Mouse (Mus musculus) megakaryocyte-erythroid progenitor cell, adult 5-6 weeks (primary cell): ENCODE measurements around the gene Psmf1. TPM values are rescaled to one million over a fixed set of nuclear protein-coding genes. Genes with fewer than 3 reads are reported as not detected.

Experiments
- ATAC-seq: replicated peaks from 2 replicates; pipeline ENCODE4 v1.8.0; 2016; ENCODE audit warnings: mild to moderate bottlenecking, inconsistent platforms; ENCODE audit not compliant: severe bottlenecking, poor library complexity, low FRiP score, low TSS enrichment
- total RNA-seq, 2 experiments: library from RNA; stranded (forward) in 1 of 2; stranded (reverse) in 1 of 2; fragments of 200-1000, 215-1000 nt in 1 of 2; fragments of >200 nt in 1 of 2; fragmentation: Nextera tagmentation in 1 of 2; gene quantifications; 2 replicates each; pipeline ENCODE4 v1.2.3; 2014 to 2017

Psmf1 gene
- total RNA-seq (2014; fragmentation: Nextera tagmentation) (72.4 and 109 TPM in 2 replicates), total RNA-seq (2017) (11.8 and 30.9 TPM in 2 replicates)

DNA sequence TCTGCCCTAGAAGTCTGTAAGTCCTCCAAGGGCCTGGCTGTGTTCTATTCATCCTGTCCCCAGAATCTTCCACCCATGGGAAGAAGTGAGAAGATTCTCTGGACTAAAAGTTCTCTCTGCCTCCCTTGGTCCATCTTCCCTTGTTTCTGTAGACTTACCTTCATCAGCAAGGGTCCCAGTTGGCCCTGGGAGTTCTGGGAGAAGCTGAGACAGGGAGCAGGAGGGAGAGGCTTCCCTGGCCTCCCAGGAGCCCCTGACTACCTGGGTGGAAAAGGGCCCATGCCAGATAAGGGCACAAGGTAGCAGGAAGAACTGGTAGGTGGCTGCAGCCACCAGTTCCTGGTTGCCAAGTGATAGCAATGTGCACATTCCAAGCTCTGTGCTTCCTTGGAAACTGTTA lies at the start of gene Psmf1:
Gene Psmf1, minus strand, starts transcription at position 342 of the 400 bp plus-strand sequence.
- no peak for ATAC-seq

- ATAC-seq, result no peak
Measured at GRCm38 (mm10) chr2:151791156-151791555, 47.2 kb upstream of the Psmf1 start.

GRCm38 (mm10) chr2:151790169-151790568 lies 46.2 kb upstream of the Psmf1 start:
- no peak for ATAC-seq

DNA sequence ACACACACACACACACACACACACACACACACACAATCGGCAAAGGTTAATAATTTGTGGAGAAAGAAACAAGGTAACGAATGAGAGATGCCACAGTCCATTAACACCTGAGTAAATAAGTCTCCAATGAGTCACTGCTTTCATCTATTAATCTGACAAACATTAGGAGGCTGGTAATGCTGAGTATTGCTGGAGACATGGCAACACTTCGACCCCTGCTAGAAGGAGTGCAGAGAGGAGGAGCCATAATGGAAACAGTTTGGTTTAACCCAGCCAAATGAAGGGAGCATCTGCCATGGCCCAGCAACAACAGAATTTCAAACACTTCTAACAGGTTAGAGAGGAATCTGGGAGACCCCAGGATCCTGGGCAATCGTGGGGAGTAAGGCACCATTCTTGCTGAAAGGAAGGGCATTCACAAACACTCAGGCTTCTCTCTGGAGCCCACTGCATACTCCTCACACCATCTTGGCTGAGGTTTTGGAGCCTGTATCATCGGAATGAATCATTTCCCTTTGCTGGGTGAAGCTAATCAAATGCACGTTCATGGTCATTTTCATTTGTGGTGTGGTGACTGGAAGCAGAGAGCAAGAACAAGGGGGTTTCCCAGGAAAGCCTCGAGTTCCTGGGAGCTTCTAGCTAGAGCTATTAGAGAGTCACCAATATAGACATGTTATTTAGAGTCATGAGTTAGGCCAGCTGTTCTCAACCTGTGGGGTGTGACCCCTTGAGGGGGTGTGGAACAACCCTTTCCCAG lies 44.4 kb upstream of the Psmf1 start:
- ATAC-seq, result no peak

DNA sequence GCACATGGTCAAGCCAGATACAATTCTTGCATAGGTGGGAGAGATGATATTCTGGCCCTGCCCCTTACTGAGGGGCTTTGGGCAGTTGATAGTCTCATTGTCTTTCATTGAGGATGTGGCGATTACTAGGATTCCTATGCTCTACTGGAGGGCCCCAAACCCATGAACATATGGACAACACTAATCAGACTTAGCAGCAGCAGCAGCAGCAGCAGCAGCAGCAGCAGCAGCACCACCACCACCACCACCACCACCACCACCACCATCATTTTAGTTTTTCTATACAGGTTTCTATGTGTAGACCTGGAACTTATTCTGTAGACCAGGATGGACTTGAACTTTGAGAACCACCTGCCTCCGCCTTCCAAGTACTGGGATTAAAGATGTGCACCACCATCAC lies 39.5 kb upstream of the Psmf1 start:
- no peak for ATAC-seq

- ATAC-seq, result no peak
Measured at GRCm38 (mm10) chr2:151777366-151777765, 33.4 kb upstream of the Psmf1 start.

DNA sequence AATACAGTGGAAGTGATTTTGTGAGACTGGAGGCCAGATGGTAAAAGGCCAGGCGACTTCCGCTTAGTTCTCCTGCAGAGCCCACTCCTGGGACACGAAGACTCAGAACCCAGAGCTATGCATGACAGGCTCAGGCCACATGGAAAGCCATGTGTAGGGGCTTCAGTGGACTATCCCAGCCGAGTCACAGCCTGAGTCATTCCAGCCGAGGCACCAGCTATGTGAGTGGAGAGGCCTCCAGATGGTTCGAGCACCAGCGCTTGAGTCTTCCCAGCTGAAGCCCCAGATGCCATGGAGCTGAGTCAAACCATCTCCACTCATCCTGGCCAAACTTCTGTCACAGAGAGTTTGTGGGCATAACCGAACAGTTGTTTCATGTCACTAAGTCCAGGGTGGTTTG lies 29.5 kb upstream of the Psmf1 start:
- ATAC-seq, result no peak

DNA sequence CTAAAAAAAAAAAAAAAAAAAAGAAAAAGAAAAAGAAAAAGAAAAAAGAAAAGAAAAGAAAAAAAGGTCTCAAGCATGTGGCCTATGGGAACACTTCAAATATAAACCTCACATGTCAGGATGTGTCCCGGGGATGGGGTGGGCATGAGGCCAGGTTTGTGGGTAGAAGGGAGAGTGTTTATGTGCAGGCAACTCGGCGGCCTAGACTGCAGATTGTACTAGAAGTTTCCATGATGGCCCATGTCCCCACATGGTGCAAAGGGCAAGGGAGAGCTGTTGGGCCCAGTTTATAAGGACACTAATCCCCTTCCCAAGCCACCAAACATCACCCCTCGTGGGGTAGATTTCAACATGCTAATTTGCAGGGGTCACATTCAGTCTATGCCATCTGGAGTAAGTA lies 28.2 kb upstream of the Psmf1 start:
- no peak for ATAC-seq

- ATAC-seq, result no peak
Measured at GRCm38 (mm10) chr2:151764557-151764956, 20.6 kb upstream of the Psmf1 start.

DNA sequence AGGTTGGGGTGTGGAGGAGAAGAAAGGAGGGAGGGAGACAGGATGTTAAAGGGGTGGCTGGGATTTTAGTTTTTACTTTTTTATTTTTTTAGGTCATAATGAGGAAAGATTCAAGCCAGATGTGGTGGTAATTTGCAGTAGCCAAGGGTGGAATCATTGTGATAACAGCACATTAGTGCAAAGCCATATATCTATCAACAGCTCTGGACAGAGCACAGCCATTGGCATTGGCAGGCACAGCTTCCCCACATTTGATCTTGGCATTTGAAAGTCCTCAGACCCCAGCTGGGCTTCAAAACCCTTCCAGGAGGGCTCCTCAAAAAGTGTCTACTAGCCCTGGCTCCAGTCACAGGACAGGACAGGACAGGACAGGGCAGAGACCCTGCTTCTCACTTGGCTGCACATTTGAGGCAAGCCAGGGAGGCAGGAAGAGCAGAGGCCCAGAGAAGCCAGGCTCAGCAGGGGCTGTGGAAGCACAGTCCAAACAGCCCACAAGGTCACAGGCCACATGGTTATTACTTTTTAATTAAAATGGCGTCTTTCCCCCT lies 14.9 kb upstream of the Psmf1 start:
- no peak for ATAC-seq

DNA sequence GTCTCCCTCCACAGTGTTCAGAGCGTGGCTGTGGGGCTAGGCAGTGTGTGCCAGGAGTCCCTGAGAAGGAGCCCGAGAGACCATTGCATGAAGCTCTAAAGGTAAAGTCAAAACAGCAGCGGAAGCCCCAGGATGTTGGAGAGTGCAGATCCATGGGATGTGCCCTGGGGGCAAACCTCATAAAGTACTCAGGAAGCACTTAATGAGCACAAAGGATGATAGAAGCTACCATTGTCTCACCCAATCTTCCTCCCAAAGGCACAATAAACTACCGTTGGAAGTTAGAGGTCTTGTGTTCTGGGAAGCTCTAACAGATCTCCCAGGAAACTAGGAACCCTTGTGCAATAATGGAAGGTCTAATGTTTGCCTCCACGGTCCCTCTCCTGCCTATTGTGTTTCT lies 13.5 kb upstream of the Psmf1 start:
- no peak for ATAC-seq

- no peak for ATAC-seq
Measured at GRCm38 (mm10) chr2:151756277-151757061, 12.5 kb upstream of the Psmf1 start.

GRCm38 (mm10) chr2:151751330-151751729 lies 7.3 kb upstream of the Psmf1 start:
- no peak for ATAC-seq

- peak; percentile 78 for ATAC-seq
Measured at GRCm38 (mm10) chr2:151747847-151748705, 4.1 kb upstream of the Psmf1 start.

GRCm38 (mm10) chr2:151742850-151743679 lies 921 bp downstream of the Psmf1 start:
- peak; percentile 55 for ATAC-seq

GRCm38 (mm10) chr2:151742084-151742483 lies 1.9 kb downstream of the Psmf1 start:
- ATAC-seq, result no peak

DNA sequence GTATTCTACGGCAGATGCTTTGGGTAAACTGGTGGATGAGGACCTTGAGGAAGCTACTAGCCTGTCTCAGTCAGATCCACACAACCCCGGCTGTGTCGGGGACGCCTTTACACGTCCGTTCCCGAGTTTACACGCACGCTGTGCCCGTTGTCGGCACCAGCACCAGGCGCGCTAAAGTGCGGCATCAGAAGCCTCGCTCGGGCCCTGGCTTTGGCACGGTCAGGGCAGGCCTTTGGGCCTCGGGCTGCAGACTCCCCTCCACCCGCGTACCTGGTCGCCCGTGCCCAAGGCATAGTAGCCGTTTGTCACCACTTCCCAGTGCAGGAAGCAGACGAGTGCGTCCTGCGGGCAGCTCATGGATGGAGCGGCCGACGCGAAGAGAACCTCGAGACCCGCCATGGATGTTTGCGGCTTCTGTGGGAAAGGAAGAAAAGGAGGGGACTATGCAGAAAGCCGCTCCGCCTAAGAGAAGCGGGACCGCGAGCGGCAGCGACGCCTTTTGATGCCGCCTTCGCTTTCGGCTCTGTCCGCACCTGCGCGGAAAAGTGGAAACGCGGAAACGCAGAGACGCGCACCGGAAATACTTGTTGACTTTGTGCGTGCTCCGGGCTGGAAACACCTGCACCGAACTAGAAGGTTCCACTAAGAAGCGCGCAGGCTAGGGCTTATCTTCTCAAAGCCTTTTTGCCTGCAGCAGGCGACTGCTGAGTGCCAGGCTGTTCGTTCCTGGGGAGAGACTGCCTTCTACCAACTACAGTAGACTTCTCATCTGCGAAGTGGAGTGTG lies 3.1 kb downstream of the Psmf1 start:
- ATAC-seq, result peak; percentile 56

GRCm38 (mm10) chr2:151739505-151739904 lies 4.5 kb downstream of the Psmf1 start:
- ATAC-seq, result peak; percentile 19
